Mouse (Mus musculus) olfactory bulb, adult 2 months (tissue): ENCODE measurements around the gene Cacybp.

Source experiments
- CTCF ChIP-seq: fragments of 200-500 bp; IDR thresholded peaks from 2 replicates; pipeline ENCODE4 v1.5.1; 2012; ENCODE audit warnings: low read depth, mild to moderate bottlenecking, low read length, moderate library complexity; ENCODE audit not compliant: insufficient read depth
- POLR2A ChIP-seq: fragments of 200-500 bp; IDR thresholded peaks from 2 replicates; pipeline ENCODE4 v1.6.1; 2012; ENCODE audit warnings: mild to moderate bottlenecking, low read depth, low read length, moderate library complexity; ENCODE audit not compliant: insufficient read depth

- TF ChIP-seq CTCF = no peak
- no peak for TF ChIP-seq POLR2A
Observed at GRCm38 (mm10) chr1:160237981-160238380, 25.3 kb upstream of the Cacybp start.
